Mouse (Mus musculus) midbrain, embryonic 12.5 days (tissue): ENCODE measurements around the gene Dmrtb1. TPM values are rescaled to one million over a fixed set of nuclear protein-coding genes. Genes with fewer than 3 reads are reported as not detected.

Source experiments
- ATAC-seq: fragments of 200-750 bp; cut with Nextera tagmentation; 2 replicates; pipeline ENCODE4 v1.8.0; 2017; ENCODE audit warnings: low read depth, moderate TSS enrichment, moderate library complexity; ENCODE audit not compliant: low FRiP score
- H3K27ac ChIP-seq: fragments of 300-500 bp; sonication (generic); replicated peaks from 2 replicates; pipeline ENCODE4 v1.5.1; 2016; ENCODE audit warnings: mild to moderate bottlenecking
- H3K27me3 ChIP-seq: fragments of 300-500 bp; sonication (generic); 2 replicates; pipeline ENCODE4 v1.6.1; 2016; ENCODE audit warnings: mild to moderate bottlenecking
- H3K36me3 ChIP-seq: fragments of 300-500 bp; sonication (generic); 2 replicates; pipeline ENCODE4 v1.6.1; 2016
- H3K4me1 ChIP-seq: fragments of 300-500 bp; sonication (generic); 2 replicates; pipeline ENCODE4 v1.6.1; 2016
- H3K4me2 ChIP-seq: fragments of 300-500 bp; sonication (generic); replicated peaks from 2 replicates; pipeline ENCODE4 v1.6.1; 2016; ENCODE audit warnings: mild to moderate bottlenecking, moderate library complexity
- H3K4me3 ChIP-seq: fragments of 300-500 bp; sonication (generic); 2 replicates; pipeline ENCODE4 v1.5.1; 2016; ENCODE audit warnings: mild to moderate bottlenecking
- H3K9ac ChIP-seq: fragments of 300-500 bp; sonication (generic); replicated peaks from 2 replicates; pipeline ENCODE4 v1.6.1; 2016; ENCODE audit warnings: mild to moderate bottlenecking, moderate library complexity
- H3K9me3 ChIP-seq: fragments of 300-500 bp; sonication (generic); 2 replicates; pipeline ENCODE4 v1.6.1; 2016; ENCODE audit warnings: mild to moderate bottlenecking
- WGBS: fragments of 180-500 bp; shearing (Covaris S2); methylation state at CpG from one replicate; pipeline ENCODE4 v1.1.7; 2016; 5-methylcytosine and 5-hydroxymethylcytosine counted together
- polyA plus RNA-seq: library from polyadenylated mRNA; unstranded; fragments of >200 nt; fragmentation: Nextera tagmentation; extraction: Ambion mirVana; gene quantifications from 2 replicates; pipeline ENCODE4 v1.2.1, GENCODE M21; 2016

Gene Dmrtb1
- polyA plus RNA-seq, 1 experiment from 2014 or later: 41.8 TPM

GRCm38 (mm10) chr4:107706884-107707283 is 22.9 kb upstream of the Dmrtb1 start:
- Histone ChIP-seq H3K9ac (no peak overlapping the region), H3K4me2 (no peak overlapping the region), H3K4me3 (no peak overlapping the region), H3K27me3 (no peaks in the 10 kb centered on the region), H3K36me3 (no peaks in the 10 kb centered on the region), H3K9me3 (0 out of 2 replicates have a peak, but pooled peaks cover 3% of the 10 kb centered on the region), H3K4me1 (no peaks in the 10 kb centered on the region), H3K27ac (no peak overlapping the region)
- ATAC-seq: no peak
- 79% methylated on average over 4 of the region's 4 CpGs for WGBS

DNA sequence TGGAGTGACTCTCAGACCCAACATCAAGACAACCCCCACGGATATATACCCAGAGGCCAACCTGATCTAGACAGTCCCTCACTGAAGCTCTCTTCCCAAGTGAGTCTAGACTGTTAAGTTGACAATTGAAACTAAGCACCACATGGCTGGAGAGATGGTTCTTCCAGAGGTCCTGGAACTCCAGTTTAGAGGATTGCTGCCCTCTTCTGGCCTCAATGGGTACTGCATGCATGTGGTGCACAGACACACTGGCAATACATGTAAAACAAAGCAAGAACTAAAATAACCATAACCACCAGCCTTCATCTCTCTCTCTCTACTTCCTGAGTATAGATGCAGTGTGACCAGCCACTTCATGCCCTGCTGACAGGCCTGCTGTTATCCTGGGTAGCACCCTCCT is 20.2 kb upstream of the Dmrtb1 start:
- Histone ChIP-seq H3K27ac (no peak overlapping the region), H3K27me3 (no peaks in the 10 kb centered on the region), H3K36me3 (no peaks in the 10 kb centered on the region), H3K9me3 (0 out of 2 replicates have a peak, but pooled peaks cover 3% of the 10 kb centered on the region), H3K4me3 (no peak overlapping the region), H3K9ac (no peak overlapping the region), H3K4me1 (0 out of 2 replicates have a peak, but pooled peaks cover 2% of the 10 kb centered on the region), H3K4me2 (no peak overlapping the region)
- WGBS: 84% methylated on average over 1 of the region's 1 CpGs
- ATAC-seq: no peak

DNA sequence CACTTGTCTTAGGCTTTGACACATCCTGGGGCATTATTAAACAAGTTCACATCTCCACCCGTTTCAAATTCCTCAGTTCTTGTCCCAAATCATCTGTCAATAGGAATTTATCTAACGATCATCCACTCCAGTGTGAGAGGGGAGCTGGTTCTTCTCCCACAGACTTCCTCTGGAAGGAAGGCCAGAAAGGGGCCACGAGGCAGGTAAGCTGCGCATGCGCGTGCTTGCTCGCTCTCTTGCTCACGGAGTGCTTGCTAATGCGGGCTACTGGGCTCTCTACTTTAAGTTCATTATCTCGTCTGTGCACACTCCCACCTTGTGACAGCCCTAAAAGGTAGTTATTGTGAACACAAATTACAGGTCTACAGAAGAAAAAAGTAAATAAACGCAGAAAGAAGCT is 17.6 kb upstream of the Dmrtb1 start:
- H3K9ac ChIP-seq: no peak overlapping the region
- H3K4me3 ChIP-seq: no peak overlapping the region
- H3K4me2 ChIP-seq: no peak overlapping the region
- 0 out of 2 replicates have a peak, but pooled peaks cover 3% of the 10 kb centered on the region for H3K9me3 ChIP-seq
- 0 out of 2 replicates have a peak, but pooled peaks cover 2% of the 10 kb centered on the region for H3K4me1 ChIP-seq
- H3K27ac ChIP-seq: no peak overlapping the region
- 87% methylated on average over 11 of the region's 11 CpGs for WGBS
- H3K36me3 ChIP-seq: no peaks in the 10 kb centered on the region
- ATAC-seq: no peak
- no peaks in the 10 kb centered on the region; the same call in 1 of the 2 replicates for H3K27me3 ChIP-seq

- Histone ChIP-seq H3K4me2 (no peak overlapping the region), H3K27ac (no peak overlapping the region), H3K4me1 (0 out of 2 replicates have a peak, but pooled peaks cover 2% of the 10 kb centered on the region), H3K27me3 (no peaks in the 10 kb centered on the region; the same call in 1 of the 2 replicates), H3K4me3 (no peak overlapping the region), H3K9me3 (0 out of 2 replicates have a peak, but pooled peaks cover 3% of the 10 kb centered on the region), H3K9ac (no peak overlapping the region), H3K36me3 (no peaks in the 10 kb centered on the region)
- no peak for ATAC-seq
- WGBS: 28% methylated on average over 11 of the region's 11 CpGs
These were observed 17.1 kb upstream of the Dmrtb1 start for GRCm38 (mm10) chr4:107701116-107701515.

DNA sequence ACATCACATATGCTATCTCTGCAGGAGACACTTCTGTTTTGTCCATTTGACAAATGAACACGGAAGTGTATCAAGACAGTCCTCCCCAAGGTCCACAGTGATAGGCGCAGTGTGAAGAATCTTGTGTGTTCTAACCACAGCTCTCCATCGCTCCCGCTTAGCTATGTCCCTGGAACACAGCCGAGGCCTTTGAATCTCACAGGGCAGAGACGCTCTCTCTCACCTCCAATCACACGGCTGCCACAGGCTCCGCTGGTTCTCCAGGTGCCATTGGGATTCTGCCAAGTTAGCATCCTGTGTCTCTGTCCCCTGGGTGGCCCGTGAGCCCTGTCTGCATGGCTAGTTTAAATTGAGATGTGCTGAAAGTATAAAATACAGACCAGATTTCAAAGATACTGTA is 15.2 kb upstream of the Dmrtb1 start:
- no peak for ATAC-seq
- 87% methylated on average over 9 of the region's 9 CpGs for WGBS
- Histone ChIP-seq H3K4me2 (no peak overlapping the region), H3K27ac (no peak overlapping the region), H3K9ac (no peak overlapping the region), H3K36me3 (no peaks in the 10 kb centered on the region), H3K27me3 (no peaks in the 10 kb centered on the region; the same call in 1 of the 2 replicates), H3K4me1 (0 out of 2 replicates have a peak, but pooled peaks cover 2% of the 10 kb centered on the region), H3K4me3 (no peak overlapping the region), H3K9me3 (0 out of 2 replicates have a peak, but pooled peaks cover 2% of the 10 kb centered on the region)

DNA sequence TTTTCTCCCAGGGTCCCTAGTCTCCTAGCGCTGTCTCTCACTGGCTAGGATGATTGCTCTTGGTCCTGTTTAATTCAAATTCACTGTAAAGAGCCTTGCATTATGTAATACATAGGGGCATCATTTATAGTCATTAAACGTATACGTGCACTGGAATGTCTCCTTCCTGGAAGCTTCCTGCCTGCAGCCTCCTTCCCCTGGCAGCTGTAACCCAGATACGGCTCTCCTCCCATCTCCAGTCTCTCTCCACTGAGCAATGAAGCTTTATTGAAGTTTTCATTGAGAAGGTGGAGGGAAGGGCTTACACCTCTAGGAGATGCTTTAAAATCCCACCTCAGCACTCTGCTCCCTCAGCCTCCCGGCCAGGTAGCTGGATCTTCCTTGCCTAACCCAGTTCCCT is 9.8 kb upstream of the Dmrtb1 start:
- Histone ChIP-seq H3K36me3 (no peaks in the 10 kb centered on the region), H3K9me3 (no peaks in the 10 kb centered on the region), H3K27me3 (peaks cover 3% of the 10 kb centered on the region), H3K27ac (no peak overlapping the region), H3K4me2 (no peak overlapping the region), H3K9ac (no peak overlapping the region), H3K4me3 (no peak overlapping the region), H3K4me1 (no peaks in the 10 kb centered on the region)
- WGBS: 72% methylated on average over 5 of the region's 5 CpGs
- ATAC-seq: no peak

DNA sequence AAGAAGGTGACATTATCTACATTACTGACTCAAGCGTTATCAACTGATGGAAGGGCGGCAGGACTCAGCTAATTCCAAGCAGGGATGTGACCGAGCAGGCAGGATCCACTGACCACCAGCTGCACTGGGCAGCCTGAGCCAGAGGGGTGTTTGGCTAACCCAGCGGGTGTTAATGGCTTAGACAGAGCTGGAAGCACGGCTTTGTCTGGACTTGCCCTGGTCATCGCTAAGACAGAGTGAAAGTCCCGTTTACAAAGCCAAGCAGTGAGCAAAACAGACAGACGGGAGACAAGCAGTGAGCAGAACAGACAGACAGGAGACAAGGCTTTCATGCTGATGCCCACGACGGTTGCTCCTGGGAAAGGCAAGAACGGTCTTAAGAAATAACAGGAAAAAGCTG is 4.2 kb upstream of the Dmrtb1 start:
- Histone ChIP-seq H3K4me1 (peaks cover 13% of the 10 kb centered on the region), H3K4me2 (peak overlapping the region; percentile 22), H3K27ac (no peak overlapping the region), H3K9me3 (no peaks in the 10 kb centered on the region), H3K4me3 (no peak overlapping the region), H3K36me3 (no peaks in the 10 kb centered on the region), H3K27me3 (peaks cover 30% of the 10 kb centered on the region), H3K9ac (0 out of 2 replicates have a peak overlapping the region, but pooled peaks have one; percentile 24)
- WGBS: 3% methylated on average over 11 of the region's 11 CpGs
- no peak for ATAC-seq

GRCm38 (mm10) chr4:107687127-107687526 is 3.1 kb upstream of the Dmrtb1 start:
- Histone ChIP-seq H3K27me3 (peaks cover 39% of the 10 kb centered on the region), H3K4me2 (no peak overlapping the region), H3K27ac (no peak overlapping the region), H3K36me3 (no peaks in the 10 kb centered on the region), H3K4me3 (no peak overlapping the region), H3K9me3 (no peaks in the 10 kb centered on the region), H3K9ac (no peak overlapping the region), H3K4me1 (peaks cover 13% of the 10 kb centered on the region)
- WGBS: 40% methylated on average over 12 of the region's 12 CpGs
- no peak for ATAC-seq

DNA sequence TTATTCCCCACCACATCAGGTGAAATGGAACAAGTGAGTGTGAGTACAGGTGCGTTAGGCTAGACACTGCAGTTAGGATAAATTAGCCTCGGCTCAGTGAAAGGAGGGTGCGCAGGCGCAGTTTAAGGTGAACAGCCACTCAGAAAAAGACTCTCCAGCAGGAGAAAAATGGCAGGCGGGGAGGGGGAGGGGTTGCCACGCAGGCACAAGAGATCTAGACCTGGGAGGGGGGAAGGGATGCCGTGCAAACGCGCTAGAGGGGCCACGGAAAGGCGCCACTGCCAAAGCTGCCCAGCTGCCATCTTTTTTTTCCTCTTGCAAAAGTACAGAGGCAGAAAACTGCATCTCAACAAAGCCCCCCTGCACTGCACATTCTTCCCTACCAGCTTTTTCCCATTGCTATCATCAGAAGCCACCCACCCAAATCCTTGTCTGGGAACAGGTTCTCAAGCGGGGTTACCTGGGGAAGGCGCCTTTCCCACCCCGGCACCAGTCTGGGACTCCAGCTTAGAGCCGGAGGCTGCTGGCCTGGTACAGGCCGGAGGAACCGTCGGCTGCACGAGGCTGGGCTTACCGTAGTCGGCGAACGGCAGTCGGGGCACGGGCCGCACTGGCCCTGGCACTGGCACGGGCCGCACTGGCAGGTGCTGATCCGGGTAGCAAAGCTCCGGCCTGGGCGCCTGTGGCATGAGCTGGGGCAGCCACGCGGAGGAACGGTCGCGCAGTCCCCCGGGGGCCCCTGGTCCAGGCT is 849 bp downstream of the Dmrtb1 start:
- H3K27me3 ChIP-seq: peaks cover 60% of the 10 kb centered on the region
- peaks cover 45% of the 10 kb centered on the region for H3K4me1 ChIP-seq
- H3K4me2 ChIP-seq: no peak overlapping the region
- 89% methylated on average over 37 of the region's 37 CpGs for WGBS
- no peak overlapping the region for H3K27ac ChIP-seq
- H3K9me3 ChIP-seq: no peaks in the 10 kb centered on the region
- no peaks in the 10 kb centered on the region for H3K36me3 ChIP-seq
- H3K4me3 ChIP-seq: no peak overlapping the region
- no peak for ATAC-seq
- no peak overlapping the region for H3K9ac ChIP-seq

DNA sequence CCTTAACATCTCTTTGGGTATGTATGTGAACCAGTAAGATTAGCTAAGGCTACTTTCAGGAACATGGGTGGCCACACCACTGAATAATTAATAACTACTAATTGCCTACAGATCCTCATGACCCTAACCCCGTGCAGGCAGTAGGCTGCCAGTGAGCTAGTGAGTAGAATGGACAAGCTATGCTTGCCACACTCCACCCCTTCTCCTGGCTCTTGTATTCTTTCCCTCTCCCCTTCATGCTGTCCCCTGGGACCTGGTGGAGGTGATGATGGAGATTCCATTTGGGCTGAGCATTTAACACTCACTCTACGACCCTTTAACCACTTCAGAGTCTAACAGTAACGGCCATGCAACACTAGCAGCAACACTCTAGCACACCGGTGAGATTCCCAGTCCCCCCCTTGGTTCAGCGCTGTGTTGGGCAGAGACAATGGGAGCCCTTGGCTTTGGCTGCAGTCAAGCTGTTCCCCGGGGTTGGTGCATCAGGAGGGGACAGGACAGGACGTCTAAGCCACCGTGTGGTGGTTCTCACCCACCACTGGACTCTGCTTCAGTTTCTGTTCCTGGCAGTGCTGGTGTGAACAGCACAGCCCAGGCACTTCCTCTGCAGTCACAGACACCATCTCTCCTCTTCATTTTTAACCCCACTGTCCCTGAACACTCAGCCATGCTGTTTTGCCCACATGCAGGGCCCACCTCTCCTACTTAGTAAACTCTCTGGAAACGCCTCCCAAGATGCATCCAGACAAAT is 2.8 kb downstream of the Dmrtb1 start:
- Histone ChIP-seq H3K9me3 (no peaks in the 10 kb centered on the region), H3K9ac (no peak overlapping the region; the same call in 1 of the 2 replicates), H3K27me3 (peaks cover 71% of the 10 kb centered on the region), H3K4me2 (peak overlapping the region; percentile 45), H3K4me1 (peaks cover 36% of the 10 kb centered on the region), H3K4me3 (no peak overlapping the region), H3K36me3 (no peaks in the 10 kb centered on the region), H3K27ac (peak overlapping the region; percentile 91)
- peak; percentile 7; the same call in 1 of the 2 replicates for ATAC-seq
- WGBS: 25% methylated on average over 9 of the region's 9 CpGs

DNA sequence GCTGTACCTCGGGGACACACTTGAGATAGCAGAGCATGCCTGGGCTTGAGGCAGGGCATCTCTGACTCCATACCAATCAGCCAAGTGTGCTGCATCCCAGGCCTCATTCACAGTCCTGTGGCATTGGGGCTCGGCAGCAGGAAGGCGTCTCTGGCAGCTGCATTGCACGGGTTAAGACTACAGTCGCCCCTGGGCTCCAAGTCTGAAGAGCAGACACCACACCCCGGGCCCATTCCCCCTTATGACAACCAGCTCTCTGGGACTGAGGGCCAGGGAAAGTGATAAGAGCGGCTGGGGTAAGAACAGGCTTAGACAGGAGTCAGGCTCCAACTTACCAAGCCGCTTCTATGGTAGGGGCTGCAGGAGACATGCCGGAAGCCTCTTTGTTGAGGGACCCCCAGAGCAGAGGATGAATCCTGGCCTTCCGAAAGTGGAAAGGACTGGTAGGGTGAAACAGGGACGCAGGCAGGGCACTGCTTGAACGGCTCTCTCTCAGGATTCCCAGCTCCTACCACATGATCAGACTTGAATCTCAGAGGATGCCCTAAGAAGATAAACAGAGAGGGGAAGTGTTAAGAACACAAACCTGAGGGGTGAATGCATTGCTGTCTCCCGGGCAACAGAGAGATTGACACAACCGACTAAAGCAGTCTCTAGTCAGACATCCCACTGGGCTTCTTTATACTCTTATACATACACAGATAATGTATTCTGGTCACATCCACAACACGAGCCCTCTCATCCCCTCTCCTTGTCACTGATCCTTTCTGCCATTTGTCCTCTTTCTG is 3.5 kb downstream of the Dmrtb1 start:
- H3K4me1 ChIP-seq: peaks cover 36% of the 10 kb centered on the region
- H3K4me3 ChIP-seq: peak overlapping the region; percentile 29
- H3K27me3 ChIP-seq: peaks cover 73% of the 10 kb centered on the region
- peak; percentile 90 for ATAC-seq
- H3K9ac ChIP-seq: peak overlapping the region; percentile 53
- no peaks in the 10 kb centered on the region for H3K36me3 ChIP-seq
- WGBS: 16% methylated on average over 15 of the region's 15 CpGs
- H3K4me2 ChIP-seq: peak overlapping the region; percentile 45
- H3K27ac ChIP-seq: peak overlapping the region; percentile 91
- H3K9me3 ChIP-seq: no peaks in the 10 kb centered on the region
